Mouse (Mus musculus) testis, adult 2 months (tissue): ENCODE measurements around the gene Mettl16.

Experiments used
- CTCF ChIP-seq: fragments of 200-500 bp; IDR thresholded peaks from 2 replicates; pipeline ENCODE4 v1.5.1; 2012; ENCODE audit warnings: low read depth, mild to moderate bottlenecking, inconsistent platforms, low read length, moderate library complexity; ENCODE audit not compliant: control insufficient read depth, insufficient read depth, insufficient replicate concordance
- POLR2A ChIP-seq: fragments of 200-500 bp; IDR thresholded peaks from 2 replicates; pipeline ENCODE4 v1.6.1; 2012; ENCODE audit warnings: low read depth, mild to moderate bottlenecking, inconsistent platforms, low read length, moderate library complexity; ENCODE audit not compliant: control insufficient read depth

DNA sequence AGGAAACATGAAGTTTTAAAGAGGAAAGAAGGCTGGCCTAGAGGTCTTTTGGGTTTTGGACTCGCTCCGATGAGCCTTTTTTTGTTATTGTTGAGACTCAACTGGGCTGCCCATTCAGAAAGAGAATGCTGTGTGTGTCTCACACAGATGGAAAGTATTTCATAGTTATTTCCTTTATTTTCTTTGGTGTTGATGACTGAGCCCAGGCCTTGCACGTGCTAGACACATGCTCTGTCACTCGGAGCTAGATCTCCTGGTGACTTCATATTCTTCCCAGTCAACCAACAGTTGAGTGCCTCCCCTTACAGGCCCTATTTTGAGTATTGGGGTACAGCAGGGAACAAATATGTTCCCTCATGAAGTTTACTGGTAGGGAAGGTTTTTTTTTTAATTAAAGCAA lies 1.0 kb downstream of the Mettl16 start:
- TF ChIP-seq CTCF (no peak), POLR2A (no peak)
